21 mouse cellular contexts compared by ENCODE assay signal in genomic region chr3:154129036-154129435, GRCm38 (mm10).
DNase-seq lines count a peak whose midpoint lies in the region; ATAC-seq lines count a peak whose summit lies in the region.
"Had no signal": no experiment of that assay in that cellular context is flagged by ENCODE, and none has a peak within 500 bp of the region (broad histone marks: within the 10 kb centered on the region; RNA-seq: fewer than 3 reads in every experiment).

No protein-coding gene starts in this region.

- no peaks in the 10 kb centered on the region for H3K36me3 ChIP-seq in midbrain, embryonic 10.5 days
- H3K36me3 ChIP-seq in midbrain, embryonic 16.5 days (ENCODE audit: control insufficient read depth, insufficient read depth, low read length) = no peaks in the 10 kb centered on the region
- H3K36me3 ChIP-seq: embryonic facial prominence, embryonic 15.5 days; forebrain, embryonic 10.5 days; heart, embryonic 12.5 days; hindbrain, embryonic 10.5 days; hindbrain, embryonic 15.5 days had no signal

- 85% methylated on average over 4 of the region's 4 CpGs for WGBS in midbrain, embryonic 10.5 days
- WGBS in midbrain, embryonic 16.5 days = 64% methylated on average over 4 of the region's 4 CpGs

- no peak overlapping the region for H3K4me2 ChIP-seq in midbrain, embryonic 16.5 days (ENCODE audit: low read length)
- H3K4me2 ChIP-seq: embryonic facial prominence, embryonic 15.5 days; heart, embryonic 12.5 days; hindbrain, embryonic 15.5 days had no signal

- H3K9me3 ChIP-seq in midbrain, embryonic 10.5 days (replicated peaks) = no peaks in the 10 kb centered on the region
- no peaks in the 10 kb centered on the region for H3K9me3 ChIP-seq in midbrain, embryonic 16.5 days (replicated peaks; ENCODE audit: control insufficient read depth, low read length, poor library complexity, severe bottlenecking)
- H3K9me3 ChIP-seq: embryonic facial prominence, embryonic 15.5 days; forebrain, embryonic 10.5 days; heart, embryonic 12.5 days; hindbrain, embryonic 10.5 days; hindbrain, embryonic 15.5 days had no signal

- no peak overlapping the region for H3K9ac ChIP-seq in midbrain, embryonic 16.5 days (ENCODE audit: low read depth, low read length)
- H3K9ac ChIP-seq: embryonic facial prominence, embryonic 15.5 days; heart, embryonic 12.5 days; hindbrain, embryonic 15.5 days had no signal

- DNase-seq in cerebellum, postnatal 10 days = peak; percentile 64 to 73
- no peak for DNase-seq in cerebellum, postnatal 36 days
- DNase-seq in midbrain, embryonic 10.5 days (ENCODE audit: low spot score) = no peak
- peak; percentile 35 for DNase-seq in retina, embryonic 14.5 days (ENCODE audit: low spot score)
- no peak for DNase-seq in kidney, adult 18-20 months
- DNase-seq in T-cell, adult 2 months (ENCODE audit: low spot score) = no peak
- DNase-seq: adrenal gland, adult 8-10 months; adrenal gland, postnatal 36 days; cerebellum, adult 8-10 months; embryo, embryonic 11 days; gastrocnemius, adult 2 months; gastrocnemius, postnatal 25 days had no signal

- ATAC-seq in midbrain, embryonic 16.5 days = no peak
- ATAC-seq: forebrain, embryonic 14.5 days; Patski had no signal

- H3K4me1 ChIP-seq in midbrain, embryonic 10.5 days = peaks cover 51% of the 10 kb centered on the region
- H3K4me1 ChIP-seq in midbrain, embryonic 16.5 days (ENCODE audit: control insufficient read depth, insufficient read depth, low read length) = no peaks in the 10 kb centered on the region

- H3K27me3 ChIP-seq in midbrain, embryonic 10.5 days (ENCODE audit: low read depth, poor library complexity, severe bottlenecking) = peaks cover 64% of the 10 kb centered on the region
- H3K27me3 ChIP-seq in midbrain, embryonic 16.5 days (ENCODE audit: control insufficient read depth, insufficient read depth, low read depth, low read length) = no peaks in the 10 kb centered on the region
- H3K27me3 ChIP-seq: embryonic facial prominence, embryonic 15.5 days; heart, embryonic 12.5 days; hindbrain, embryonic 15.5 days; Patski had no signal

- 0 out of 2 replicates have a peak overlapping the region, but pooled peaks have one; percentile 30 for H3K27ac ChIP-seq in midbrain, embryonic 10.5 days (replicated peaks)
- H3K27ac ChIP-seq in midbrain, embryonic 16.5 days (ENCODE audit: low read length) = no peak overlapping the region
- H3K27ac ChIP-seq: embryonic facial prominence, embryonic 15.5 days; gastrocnemius, adult 2 months; hindbrain, embryonic 10.5 days; hindbrain, embryonic 15.5 days had no signal

- H3K4me3 ChIP-seq in midbrain, embryonic 10.5 days = no peak overlapping the region
- no peak overlapping the region for H3K4me3 ChIP-seq in midbrain, embryonic 16.5 days (ENCODE audit: low read depth, low read length)
- H3K4me3 ChIP-seq: embryonic facial prominence, embryonic 15.5 days; erythroblast, embryonic 14.5 days; forebrain, embryonic 10.5 days; gastrocnemius, adult 2 months; heart, embryonic 12.5 days; hindbrain, embryonic 10.5 days; hindbrain, embryonic 15.5 days had no signal

Comparison
In these comparisons a context has a peak if more than half of its experiments do, and no peak if none do; other contexts are left out.
1. DNase-seq: peak in cerebellum, postnatal 10 days (2 of 2) and retina, embryonic 14.5 days (single experiment); none in cerebellum, postnatal 36 days (0 of 2), midbrain, embryonic 10.5 days (single experiment), kidney, adult 18-20 months (single experiment) and T-cell, adult 2 months (single experiment).